Mouse (Mus musculus): ENCODE data around the gene Arap1. TPM values are rescaled to one million over a fixed set of nuclear protein-coding genes. Genes with fewer than 3 reads are reported as not detected.

Arap1 gene
- total and polyA plus RNA-seq, 3 experiments, result 21.2 to 46.1 (median 38.5) TPM

DNA sequence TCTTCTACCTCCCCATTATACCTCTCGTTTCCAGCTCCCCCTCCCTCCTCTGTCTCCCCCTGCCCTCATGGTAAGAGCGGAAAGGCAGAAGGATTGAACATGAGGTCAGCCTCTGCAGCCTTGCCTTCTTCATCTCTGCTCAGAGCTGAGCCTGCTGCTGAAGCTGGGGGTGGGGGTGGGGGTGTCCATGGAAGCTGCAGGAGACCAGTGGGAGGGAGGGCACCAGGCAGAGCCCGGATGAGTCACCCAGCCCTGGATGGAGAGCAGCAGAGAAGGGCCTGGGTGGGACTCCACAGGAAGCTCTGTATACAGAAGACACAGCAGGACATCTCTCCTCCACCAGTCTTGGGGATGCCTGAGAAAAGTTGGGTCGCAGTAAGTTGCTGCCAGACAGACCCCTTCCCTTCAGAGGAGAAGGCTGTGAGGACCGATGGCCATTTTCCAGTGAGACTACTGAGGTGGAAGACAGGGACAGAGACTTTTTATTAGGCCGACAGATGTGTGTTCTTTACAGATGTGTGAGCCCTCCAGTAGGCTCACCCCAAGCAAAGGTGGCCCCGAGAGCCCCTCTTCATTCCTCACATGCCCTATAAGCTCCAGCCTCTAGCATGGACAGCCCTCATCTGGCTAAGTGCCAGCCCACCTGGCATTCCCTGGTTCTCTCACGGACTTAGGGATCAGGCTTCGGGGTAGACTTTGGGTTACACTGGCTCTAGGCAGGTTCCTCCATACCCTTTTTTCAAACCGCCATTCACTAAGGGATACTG lies 17.6 kb upstream of the Arap1 start:
- Histone ChIP-seq H3K9ac (ENCODE audit: insufficient read depth, low read depth) (no peak overlapping the region), H3K79me2 (replicated peaks; ENCODE audit: control insufficient read depth, extremely low read depth, insufficient read depth, poor library complexity, severe bottlenecking) (no peaks in the 10 kb centered on the region), H3K27ac (ENCODE audit: insufficient read depth, low read depth) (no peak overlapping the region), H3K36me3 (replicated peaks in 1 of 2; ENCODE audit: control insufficient read depth in 1 of 2, insufficient read depth in 1 of 2, low read length in 1 of 2) (no peaks in the 10 kb centered on the region), H3K4me3 (replicated peaks in 1 of 3; ENCODE audit: low read depth in 2 of 3, low read length in 2 of 3, poor library complexity in 1 of 3) (no peak overlapping the region), H3K27me3 (replicated peaks) (peaks cover 3% of the 10 kb centered on the region), H3K4me2 (ENCODE audit: insufficient read depth, low read depth, poor library complexity, severe bottlenecking) (no peak overlapping the region), H3K4me1 (ENCODE audit: control insufficient read depth in 1 of 2, insufficient read depth in 2 of 2) (peaks cover 0 to 15% of the 10 kb centered on the region in 2 experiments; a peak in 2 of 4 replicates), H3K9me3 (replicated peaks; ENCODE audit: low read length) (no peaks in the 10 kb centered on the region)
- TF ChIP-seq ETS1 (conservative IDR thresholded peaks at IDR 0.05; ENCODE audit: low read depth, low read length), result no peak
- no peak for TF ChIP-seq EP300 (IDR thresholded peaks at IDR 0.05; ENCODE audit: low read length)
- no peak for TF ChIP-seq ELF1 (IDR thresholded peaks at IDR 0.05; ENCODE audit: low read depth, low read length)
- no peak for TF ChIP-seq E2F4 (IDR thresholded peaks at IDR 0.05; ENCODE audit: insufficient replicate concordance, low read depth, low read length)
- TF ChIP-seq SMC3 (IDR thresholded peaks at IDR 0.05; ENCODE audit: low read depth, low read length), result no peak
- TF ChIP-seq ZNF384 (IDR thresholded peaks at IDR 0.05; ENCODE audit: low read depth, low read length), result no peak
- no peak for TF ChIP-seq JUND (conservative IDR thresholded peaks at IDR 0.05; ENCODE audit: low read depth, low read length)
- no peak for TF ChIP-seq RAD21 (IDR thresholded peaks at IDR 0.05; ENCODE audit: low read depth, low read length)
- TF ChIP-seq MAFK (IDR thresholded peaks at IDR 0.05; ENCODE audit: insufficient replicate concordance, low read length), result no peak
- TF ChIP-seq NRF1 (IDR thresholded peaks at IDR 0.05; ENCODE audit: low read depth, low read length), result no peak
- no peak for TF ChIP-seq NELFE (IDR thresholded peaks at IDR 0.05; ENCODE audit: low read depth, low read length)
- no peak for TF ChIP-seq SIN3A (IDR thresholded peaks at IDR 0.05; ENCODE audit: low read length)
- TF ChIP-seq BHLHE40 (IDR thresholded peaks at IDR 0.05; ENCODE audit: low read depth, low read length), result no peak
- TF ChIP-seq TBP (conservative IDR thresholded peaks at IDR 0.05; ENCODE audit: low read depth, low read length), result no peak
- no peak for TF ChIP-seq CHD1 (IDR thresholded peaks at IDR 0.05; ENCODE audit: low read depth, low read length)
- TF ChIP-seq RCOR1 (conservative IDR thresholded peaks at IDR 0.05; ENCODE audit: low read depth, low read length), result no peak
- TF ChIP-seq KAT2A (IDR thresholded peaks at IDR 0.05; ENCODE audit: insufficient replicate concordance, low read length), result no peak
- no peak for DNase-seq (ENCODE audit: extremely low read depth)
- dilution Hi-C loops (cut with MboI; ENCODE audit: extremely low pct_ligation_motif_present, extremely low pct_unique_long_range_greater_than_20kb, low sequenced_read_pairs) (no loop called here), in situ Hi-C loops (cut with MboI; ENCODE audit: low pct_ligation_motif_present, low pct_unique_long_range_greater_than_20kb, low sequenced_read_pairs) (no loop called here)

DNA sequence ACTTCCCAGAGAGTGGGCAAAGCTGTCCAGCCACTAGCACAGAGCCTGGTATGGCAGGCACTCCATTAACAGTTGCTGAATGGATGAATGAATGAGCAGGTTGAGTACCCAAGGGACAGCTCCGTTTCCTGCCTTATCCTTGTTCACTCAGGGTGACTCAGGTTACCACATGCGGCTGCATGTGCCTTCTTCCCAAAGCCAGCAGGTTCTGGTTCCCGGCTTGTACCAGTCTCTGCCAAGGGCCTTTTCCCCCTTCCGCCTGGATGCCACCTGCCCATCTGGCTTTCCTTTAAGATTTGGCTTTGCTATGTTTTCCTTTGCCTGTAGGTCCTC lies 17.1 kb upstream of the Arap1 start:
- dilution Hi-C loops (cut with MboI; ENCODE audit: extremely low pct_ligation_motif_present, extremely low pct_unique_long_range_greater_than_20kb, low sequenced_read_pairs), result no loop called here
- no peak for DNase-seq (ENCODE audit: extremely low read depth)
- Histone ChIP-seq H3K9ac (ENCODE audit: insufficient read depth, low read depth) (no peak overlapping the region), H3K9me3 (replicated peaks; ENCODE audit: low read length) (no peaks in the 10 kb centered on the region), H3K27ac (ENCODE audit: insufficient read depth, low read depth) (no peak overlapping the region), H3K79me2 (replicated peaks; ENCODE audit: control insufficient read depth, extremely low read depth, insufficient read depth, poor library complexity, severe bottlenecking) (no peaks in the 10 kb centered on the region), H3K4me1 (ENCODE audit: control insufficient read depth in 1 of 2, insufficient read depth in 2 of 2) (peaks cover 0 to 15% of the 10 kb centered on the region in 2 experiments; a peak in 2 of 4 replicates), H3K27me3 (replicated peaks) (peaks cover 3% of the 10 kb centered on the region), H3K36me3 (replicated peaks in 1 of 2; ENCODE audit: control insufficient read depth in 1 of 2, insufficient read depth in 1 of 2, low read length in 1 of 2) (no peaks in the 10 kb centered on the region), H3K4me2 (ENCODE audit: insufficient read depth, low read depth, poor library complexity, severe bottlenecking) (no peak overlapping the region), H3K4me3 (replicated peaks in 1 of 3; ENCODE audit: low read depth in 2 of 3, low read length in 2 of 3, poor library complexity in 1 of 3) (no peak overlapping the region)
- TF ChIP-seq CHD2 (IDR thresholded peaks at IDR 0.05; ENCODE audit: low read length), result no peak
- no peak for TF ChIP-seq NRF1 (IDR thresholded peaks at IDR 0.05; ENCODE audit: low read depth, low read length)
- TF ChIP-seq ZNF384 (IDR thresholded peaks at IDR 0.05; ENCODE audit: low read depth, low read length), result no peak
- no peak for TF ChIP-seq POLR2AphosphoS2 (IDR thresholded peaks at IDR 0.05; ENCODE audit: low read depth, low read length)
- TF ChIP-seq MAX (IDR thresholded peaks at IDR 0.05; ENCODE audit: low read length), result no peak
- TF ChIP-seq SMC3 (IDR thresholded peaks at IDR 0.05; ENCODE audit: low read depth, low read length), result no peak
- no peak for TF ChIP-seq ZKSCAN1 (IDR thresholded peaks at IDR 0.05; ENCODE audit: borderline replicate concordance, low read depth, low read length)
- TF ChIP-seq CHD1 (IDR thresholded peaks at IDR 0.05; ENCODE audit: low read depth, low read length), result no peak
- TF ChIP-seq NELFE (IDR thresholded peaks at IDR 0.05; ENCODE audit: low read depth, low read length), result no peak
- no peak for TF ChIP-seq TCF12 (IDR thresholded peaks at IDR 0.05; ENCODE audit: low read depth, low read length)
- TF ChIP-seq TBP (conservative IDR thresholded peaks at IDR 0.05; ENCODE audit: low read depth, low read length), result no peak
- TF ChIP-seq PAX5 (IDR thresholded peaks at IDR 0.05; ENCODE audit: low read length), result no peak
- TF ChIP-seq BHLHE40 (IDR thresholded peaks at IDR 0.05; ENCODE audit: low read depth, low read length), result no peak
- no peak for TF ChIP-seq ZMIZ1 (IDR thresholded peaks at IDR 0.05; ENCODE audit: low read depth, low read length)
- TF ChIP-seq ETS1 (conservative IDR thresholded peaks at IDR 0.05; ENCODE audit: low read depth, low read length), result no peak
- TF ChIP-seq USF2 (conservative IDR thresholded peaks at IDR 0.05; ENCODE audit: low read depth, low read length), result no peak
- no peak for TF ChIP-seq USF1 (IDR thresholded peaks at IDR 0.05; ENCODE audit: low read depth, low read length)
- in situ Hi-C loops (cut with MboI; ENCODE audit: low pct_ligation_motif_present, low pct_unique_long_range_greater_than_20kb, low sequenced_read_pairs), result no loop called here

All from CH12.LX (cell line).